Comparison of ENCODE assay signal across 17 mouse cellular contexts in genomic region chr15:100150593-100150992, GRCm38 (mm10).
DNase-seq lines count a peak whose midpoint lies in the region; ATAC-seq and TF ChIP-seq lines count a peak whose summit lies in the region.
"Had no signal": no experiment of that assay in that cellular context is flagged by ENCODE, and none has a peak within 500 bp of the region (broad histone marks: within the 10 kb centered on the region; RNA-seq: fewer than 3 reads in every experiment).

No protein-coding gene starts in this region.

- H3K36me3 ChIP-seq in intestine, embryonic 14.5 days (ENCODE audit: control insufficient read depth, insufficient read depth, low read length): peaks cover 22% of the 10 kb centered on the region
- H3K36me3 ChIP-seq in intestine, postnatal 0 days (ENCODE audit: control insufficient read depth, insufficient read depth): peaks cover 26% of the 10 kb centered on the region
- H3K36me3 ChIP-seq in midbrain, embryonic 15.5 days (replicated peaks): peaks cover 9% of the 10 kb centered on the region
- peaks cover 16% of the 10 kb centered on the region; the same call in 1 of the 2 replicates for H3K36me3 ChIP-seq in midbrain, postnatal 0 days (ENCODE audit: insufficient read depth, low read length)
- peaks cover 7% of the 10 kb centered on the region for H3K36me3 ChIP-seq in neural tube, embryonic 14.5 days (ENCODE audit: control insufficient read depth, insufficient read depth, low read length)

- TF ChIP-seq CTCF in intestine, postnatal 0 days (IDR thresholded peaks at IDR 0.05; ENCODE audit: low read depth): no peak
- no peak for TF ChIP-seq CTCF in midbrain, postnatal 0 days (IDR thresholded peaks at IDR 0.05)

- no peaks in the 10 kb centered on the region for H3K4me1 ChIP-seq in intestine, embryonic 14.5 days (replicated peaks; ENCODE audit: control insufficient read depth, insufficient read depth, low read length)
- H3K4me1 ChIP-seq in intestine, postnatal 0 days (replicated peaks; ENCODE audit: control insufficient read depth, insufficient read depth, low read length): no peaks in the 10 kb centered on the region
- peaks cover 9% of the 10 kb centered on the region; the same call in 1 of the 2 replicates for H3K4me1 ChIP-seq in midbrain, embryonic 15.5 days
- H3K4me1 ChIP-seq in midbrain, postnatal 0 days (ENCODE audit: insufficient read depth, low read length): no peaks in the 10 kb centered on the region
- peaks cover 7% of the 10 kb centered on the region; the same call in 1 of the 2 replicates for H3K4me1 ChIP-seq in neural tube, embryonic 14.5 days (ENCODE audit: control insufficient read depth, insufficient read depth, low read length)

- H3K4me2 ChIP-seq in intestine, embryonic 14.5 days (ENCODE audit: low read length): no peak overlapping the region
- no peak overlapping the region for H3K4me2 ChIP-seq in intestine, postnatal 0 days (replicated peaks; ENCODE audit: low read depth)
- no peak overlapping the region for H3K4me2 ChIP-seq in midbrain, embryonic 15.5 days
- no peak overlapping the region for H3K4me2 ChIP-seq in midbrain, postnatal 0 days (ENCODE audit: low read depth, low read length, poor library complexity, severe bottlenecking)
- H3K4me2 ChIP-seq in neural tube, embryonic 14.5 days (ENCODE audit: low read depth, low read length): no peak overlapping the region
- H3K4me2 ChIP-seq: liver, embryonic 11.5 days had no signal

- H3K4me3 ChIP-seq in intestine, embryonic 14.5 days (ENCODE audit: low read depth, low read length): no peak overlapping the region
- no peak overlapping the region for H3K4me3 ChIP-seq in intestine, postnatal 0 days (ENCODE audit: low read depth, low read length)
- H3K4me3 ChIP-seq in midbrain, embryonic 15.5 days: no peak overlapping the region
- no peak overlapping the region for H3K4me3 ChIP-seq in midbrain, postnatal 0 days (ENCODE audit: low read depth, low read length)
- H3K4me3 ChIP-seq in neural tube, embryonic 14.5 days (ENCODE audit: low read depth, low read length): no peak overlapping the region
- H3K4me3 ChIP-seq: erythroblast, embryonic 14.5 days; gastrocnemius, adult 2 months; heart, adult 2 months had no signal

- H3K9me3 ChIP-seq in intestine, embryonic 14.5 days (ENCODE audit: control insufficient read depth, low read length): no peaks in the 10 kb centered on the region
- no peaks in the 10 kb centered on the region for H3K9me3 ChIP-seq in intestine, postnatal 0 days (ENCODE audit: control insufficient read depth)
- no peaks in the 10 kb centered on the region for H3K9me3 ChIP-seq in midbrain, embryonic 15.5 days
- H3K9me3 ChIP-seq in midbrain, postnatal 0 days (ENCODE audit: low read length): no peaks in the 10 kb centered on the region
- H3K9me3 ChIP-seq in neural tube, embryonic 14.5 days (ENCODE audit: control insufficient read depth, low read length): no peaks in the 10 kb centered on the region

- H3K27ac ChIP-seq in intestine, embryonic 14.5 days (ENCODE audit: low read depth): 0 out of 2 replicates have a peak overlapping the region, but pooled peaks have one; percentile 2
- H3K27ac ChIP-seq in intestine, postnatal 0 days (ENCODE audit: low read depth, low read length): no peak overlapping the region
- peak overlapping the region; percentile 42; the same call in 1 of the 2 replicates for H3K27ac ChIP-seq in midbrain, embryonic 15.5 days
- H3K27ac ChIP-seq in midbrain, postnatal 0 days (ENCODE audit: low read depth, low read length): no peak overlapping the region
- peak overlapping the region; percentile 48; the same call in 1 of the 2 replicates for H3K27ac ChIP-seq in neural tube, embryonic 14.5 days (ENCODE audit: low read depth, low read length)
- H3K27ac ChIP-seq: gastrocnemius, adult 2 months; heart, adult 2 months had no signal

- no peak overlapping the region for H3K9ac ChIP-seq in intestine, embryonic 14.5 days (ENCODE audit: low read length)
- H3K9ac ChIP-seq in intestine, postnatal 0 days (ENCODE audit: low read depth, low read length): no peak overlapping the region
- no peak overlapping the region for H3K9ac ChIP-seq in midbrain, embryonic 15.5 days
- no peak overlapping the region for H3K9ac ChIP-seq in midbrain, postnatal 0 days (replicated peaks; ENCODE audit: low read length, poor library complexity, severe bottlenecking)
- no peak overlapping the region for H3K9ac ChIP-seq in neural tube, embryonic 14.5 days (replicated peaks; ENCODE audit: low read depth, low read length)

- ATAC-seq in intestine, embryonic 14.5 days (replicated peaks; ENCODE audit: low FRiP score, low TSS enrichment, low read depth): no peak
- no peak for ATAC-seq in intestine, postnatal 0 days
- no peak for ATAC-seq in midbrain, embryonic 15.5 days (replicated peaks)
- no peak for ATAC-seq in midbrain, postnatal 0 days (ENCODE audit: low FRiP score)
- ATAC-seq in common myeloid progenitor, adult 5-6 weeks (replicated peaks; ENCODE audit: low read depth, poor library complexity, severe bottlenecking): peak; percentile 50
- no peak for ATAC-seq in neural tube, embryonic 14.5 days (ENCODE audit: low read depth)
- ATAC-seq in erythroblast, adult 5-6 weeks (replicated peaks; ENCODE audit: low FRiP score, poor library complexity, severe bottlenecking): no peak
- ATAC-seq: forebrain, embryonic 16.5 days had no signal

- no peaks in the 10 kb centered on the region for H3K27me3 ChIP-seq in intestine, embryonic 14.5 days (replicated peaks; ENCODE audit: control insufficient read depth, insufficient read depth, low read length)
- no peaks in the 10 kb centered on the region for H3K27me3 ChIP-seq in intestine, postnatal 0 days (replicated peaks; ENCODE audit: control insufficient read depth, insufficient read depth, low read length)
- H3K27me3 ChIP-seq in midbrain, embryonic 15.5 days (replicated peaks): no peaks in the 10 kb centered on the region
- H3K27me3 ChIP-seq in midbrain, postnatal 0 days (ENCODE audit: insufficient read depth, low read length): no peaks in the 10 kb centered on the region
- H3K27me3 ChIP-seq in neural tube, embryonic 14.5 days (ENCODE audit: control insufficient read depth, insufficient read depth, low read length): no peaks in the 10 kb centered on the region

- no peak for DNase-seq in intestine, embryonic 14.5 days (ENCODE audit: low spot score)
- no peak for DNase-seq in midbrain, postnatal 0 days (ENCODE audit: low spot score)
- no peak for DNase-seq in right cerebral cortex, adult 2 months (ENCODE audit: low spot score in 2 of 2)
- DNase-seq: cerebellum, adult 11-12 months; gastrocnemius, adult 2 months; heart, adult 2 months; heart, postnatal 14 days; kidney, adult 9 months; lung, postnatal 14 days had no signal

- 66% methylated on average over 4 of the region's 4 CpGs for WGBS in intestine, embryonic 14.5 days
- 71% methylated on average over 4 of the region's 4 CpGs for WGBS in intestine, postnatal 0 days
- 59% methylated on average over 4 of the region's 4 CpGs for WGBS in midbrain, embryonic 15.5 days
- 56% methylated on average over 4 of the region's 4 CpGs for WGBS in midbrain, postnatal 0 days
- WGBS in neural tube, embryonic 14.5 days: 52% methylated on average over 4 of the region's 4 CpGs

Comparison
In these comparisons a context has a peak if more than half of its experiments do, and no peak if none do; other contexts are left out.
1. H3K27ac ChIP-seq: peak in intestine, embryonic 14.5 days (single experiment), midbrain, embryonic 15.5 days (single experiment) and neural tube, embryonic 14.5 days (single experiment); none in intestine, postnatal 0 days (single experiment) and midbrain, postnatal 0 days (single experiment).